23 mouse cellular contexts compared by ENCODE assay signal in genomic region chr11:94485223-94485622, GRCm38 (mm10). TPM values are rescaled to one million over a fixed set of nuclear protein-coding genes. Genes with fewer than 3 reads are reported as not detected.
DNase-seq lines count a peak whose midpoint lies in the region; ATAC-seq and TF ChIP-seq lines count a peak whose summit lies in the region.
"Had no signal": no experiment of that assay in that cellular context is flagged by ENCODE, and none has a peak within 500 bp of the region (broad histone marks: within the 10 kb centered on the region; RNA-seq: fewer than 3 reads in every experiment).

No protein-coding gene starts in this region.

- 72% methylated on average over 5 of the region's 5 CpGs for WGBS in intestine, embryonic 16.5 days
- WGBS in intestine, embryonic 15.5 days, result 76% methylated on average over 5 of the region's 5 CpGs
- WGBS in midbrain, postnatal 0 days, result 81% methylated on average over 5 of the region's 5 CpGs
- 77% methylated on average over 5 of the region's 5 CpGs for WGBS in midbrain, embryonic 14.5 days
- whole genome bisulfite sequencing in limb, embryonic 10.5 days, result 83% methylated on average over 5 of the region's 5 CpGs

- no peak overlapping the region for H3K9ac ChIP-seq in intestine, embryonic 16.5 days (ENCODE audit: low read depth, low read length)
- no peak overlapping the region for H3K9ac ChIP-seq in intestine, embryonic 15.5 days
- no peak overlapping the region for H3K9ac ChIP-seq in midbrain, postnatal 0 days (replicated peaks; ENCODE audit: low read length, poor library complexity, severe bottlenecking)
- H3K9ac ChIP-seq in midbrain, embryonic 14.5 days (replicated peaks; ENCODE audit: low read length), result no peak overlapping the region
- H3K9ac ChIP-seq: forebrain, embryonic 13.5 days had no signal

- no peak overlapping the region for H3K4me2 ChIP-seq in intestine, embryonic 16.5 days (ENCODE audit: low read depth, low read length)
- no peak overlapping the region for H3K4me2 ChIP-seq in intestine, embryonic 15.5 days (replicated peaks)
- no peak overlapping the region for H3K4me2 ChIP-seq in midbrain, postnatal 0 days (ENCODE audit: low read depth, low read length, poor library complexity, severe bottlenecking)
- H3K4me2 ChIP-seq in midbrain, embryonic 14.5 days (ENCODE audit: low read length), result no peak overlapping the region

- H3K4me3 ChIP-seq in intestine, embryonic 16.5 days (ENCODE audit: low read length), result no peak overlapping the region
- no peak overlapping the region for H3K4me3 ChIP-seq in intestine, embryonic 15.5 days (replicated peaks)
- H3K4me3 ChIP-seq in midbrain, postnatal 0 days (ENCODE audit: low read depth, low read length), result no peak overlapping the region
- H3K4me3 ChIP-seq in midbrain, embryonic 14.5 days (replicated peaks; ENCODE audit: low read depth, low read length), result no peak overlapping the region
- H3K4me3 ChIP-seq in limb, embryonic 10.5 days, result no peak overlapping the region
- H3K4me3 ChIP-seq: heart, adult 2 months had no signal

- peak; percentile 58 for DNase-seq in cerebellum, adult 9-10 months
- no peak for DNase-seq in midbrain, postnatal 0 days (ENCODE audit: low spot score)
- no peak for DNase-seq in midbrain, embryonic 14.5 days
- no peak for DNase-seq in limb, embryonic 10.5 days (ENCODE audit: low spot score)
- DNase-seq: adrenal gland, postnatal 14 days; forebrain, postnatal 0 days; gastrocnemius, postnatal 14 days; heart, postnatal 14 days had no signal

- no peak overlapping the region for H3K27ac ChIP-seq in intestine, embryonic 16.5 days (ENCODE audit: low read length)
- no peak overlapping the region for H3K27ac ChIP-seq in intestine, embryonic 15.5 days
- no peak overlapping the region for H3K27ac ChIP-seq in midbrain, postnatal 0 days (ENCODE audit: low read depth, low read length)
- no peak overlapping the region for H3K27ac ChIP-seq in midbrain, embryonic 14.5 days (replicated peaks; ENCODE audit: low read depth, low read length)
- H3K27ac ChIP-seq in limb, embryonic 10.5 days, result 0 out of 2 replicates have a peak overlapping the region, but pooled peaks have one; percentile 5
- H3K27ac ChIP-seq: embryonic facial prominence, embryonic 10.5 days; forebrain, embryonic 13.5 days; heart, adult 2 months; heart, embryonic 15.5 days; hindbrain, embryonic 15.5 days had no signal

- TF ChIP-seq CTCF in midbrain, postnatal 0 days (IDR thresholded peaks at IDR 0.05), result no peak

- H3K9me3 ChIP-seq in intestine, embryonic 16.5 days (ENCODE audit: control insufficient read depth, low read length), result no peaks in the 10 kb centered on the region
- H3K9me3 ChIP-seq in intestine, embryonic 15.5 days, result no peaks in the 10 kb centered on the region
- H3K9me3 ChIP-seq in midbrain, postnatal 0 days (ENCODE audit: low read length), result no peaks in the 10 kb centered on the region
- no peaks in the 10 kb centered on the region for H3K9me3 ChIP-seq in midbrain, embryonic 14.5 days (ENCODE audit: control insufficient read depth, low read length)
- H3K9me3 ChIP-seq in limb, embryonic 10.5 days (replicated peaks), result no peaks in the 10 kb centered on the region
- H3K9me3 ChIP-seq: embryonic facial prominence, embryonic 10.5 days; forebrain, embryonic 13.5 days; heart, embryonic 15.5 days; hindbrain, embryonic 15.5 days had no signal

- H3K27me3 ChIP-seq in intestine, embryonic 16.5 days (replicated peaks; ENCODE audit: control insufficient read depth, insufficient read depth, low read length), result peaks cover 7% of the 10 kb centered on the region; the same call in 1 of the 2 replicates
- H3K27me3 ChIP-seq in intestine, embryonic 15.5 days (replicated peaks), result no peaks in the 10 kb centered on the region
- peaks cover 4% of the 10 kb centered on the region; the same call in 1 of the 2 replicates for H3K27me3 ChIP-seq in midbrain, postnatal 0 days (ENCODE audit: insufficient read depth, low read length)
- H3K27me3 ChIP-seq in midbrain, embryonic 14.5 days (ENCODE audit: control insufficient read depth, insufficient read depth, low read length), result peaks cover 7% of the 10 kb centered on the region; the same call in 1 of the 2 replicates
- H3K27me3 ChIP-seq in limb, embryonic 10.5 days (ENCODE audit: low read depth, poor library complexity, severe bottlenecking), result peaks cover 42% of the 10 kb centered on the region
- H3K27me3 ChIP-seq: Patski had no signal

- H3K36me3 ChIP-seq in intestine, embryonic 16.5 days (ENCODE audit: control insufficient read depth, insufficient read depth, low read length), result no peaks in the 10 kb centered on the region
- no peaks in the 10 kb centered on the region for H3K36me3 ChIP-seq in intestine, embryonic 15.5 days
- H3K36me3 ChIP-seq in midbrain, postnatal 0 days (ENCODE audit: insufficient read depth, low read length), result no peaks in the 10 kb centered on the region
- H3K36me3 ChIP-seq in midbrain, embryonic 14.5 days (ENCODE audit: control insufficient read depth, insufficient read depth, low read length), result no peaks in the 10 kb centered on the region
- H3K36me3 ChIP-seq in limb, embryonic 10.5 days, result no peaks in the 10 kb centered on the region
- H3K36me3 ChIP-seq: embryonic facial prominence, embryonic 10.5 days; heart, embryonic 15.5 days; hindbrain, embryonic 15.5 days had no signal

- H3K4me1 ChIP-seq in intestine, embryonic 16.5 days (ENCODE audit: control insufficient read depth, insufficient read depth, low read length), result no peaks in the 10 kb centered on the region
- peaks cover 5% of the 10 kb centered on the region; the same call in 1 of the 2 replicates for H3K4me1 ChIP-seq in intestine, embryonic 15.5 days (replicated peaks)
- no peaks in the 10 kb centered on the region for H3K4me1 ChIP-seq in midbrain, postnatal 0 days (ENCODE audit: insufficient read depth, low read length)
- no peaks in the 10 kb centered on the region for H3K4me1 ChIP-seq in midbrain, embryonic 14.5 days (ENCODE audit: control insufficient read depth, insufficient read depth, low read length)
- H3K4me1 ChIP-seq in limb, embryonic 10.5 days, result peaks cover 54% of the 10 kb centered on the region
- H3K4me1 ChIP-seq: forebrain, embryonic 13.5 days had no signal

- no peak for ATAC-seq in cerebellum, adult (ENCODE audit: insufficient number of reproducible peaks, low FRiP score, low TSS enrichment)
- 0 out of 2 replicates have a peak, but pooled peaks have one; percentile 15 for ATAC-seq in intestine, embryonic 16.5 days
- ATAC-seq in intestine, embryonic 15.5 days, result no peak
- peak; percentile 18; the same call in 1 of the 2 replicates for ATAC-seq in midbrain, postnatal 0 days (ENCODE audit: low FRiP score)
- no peak for ATAC-seq in midbrain, embryonic 14.5 days (ENCODE audit: low FRiP score, low TSS enrichment)
- ATAC-seq: Patski had no signal

RNA-seq across cellular contexts. Expression of gene Spata20, which starts 0.8 kb away (rescaled TPM):
- polyA plus RNA-seq in intestine, embryonic 16.5 days (2015; fragmentation: Nextera tagmentation; extraction: Ambion mirVana), result 0.13 and 0.16 TPM in 2 replicates
- 0.06 TPM in 1 of 2 replicates, not detected in the other for polyA plus RNA-seq in intestine, embryonic 15.5 days (2015; fragmentation: Nextera tagmentation; extraction: Ambion mirVana)
- total RNA-seq in midbrain, postnatal 0 days (2014; rRNA removed), result 0.93 and 6.5 TPM in 2 replicates
- polyA plus RNA-seq in midbrain, postnatal 0 days (2015; fragmentation: Nextera tagmentation; extraction: Ambion mirVana), result 1.2 and 1.3 TPM in 2 replicates
- 0.42 and 0.54 TPM in 2 replicates for polyA plus RNA-seq in midbrain, embryonic 14.5 days (2014; fragmentation: Nextera tagmentation; extraction: Ambion mirVana)
- 0.05 TPM in 1 of 2 replicates, not detected in the other for polyA plus RNA-seq in limb, embryonic 10.5 days (2016; fragmentation: Nextera tagmentation; extraction: Ambion mirVana)
- total RNA-seq: adrenal gland, adult 18-20 months; adrenal gland, postnatal 14 days; CH12.LX; gastrocnemius, adult 18-20 months; gastrocnemius, postnatal 14 days; hematopoietic stem cell, adult 5-6 weeks had no signal
- polyA plus RNA-seq: activated CD4-positive, CD25-positive, alpha-beta regulatory T cell, adult 4 months; embryonic facial prominence, embryonic 10.5 days; heart, embryonic 11.5 days had no signal

RNA-seq across cellular contexts. Expression of gene Cacna1g, which starts 11.2 kb away (rescaled TPM):
- polyA plus RNA-seq in intestine, embryonic 16.5 days (2015; fragmentation: Nextera tagmentation; extraction: Ambion mirVana), result 4.9 and 5.4 TPM in 2 replicates
- polyA plus RNA-seq in intestine, embryonic 15.5 days (2015; fragmentation: Nextera tagmentation; extraction: Ambion mirVana), result 5.2 and 7.9 TPM in 2 replicates
- 94.6 and 131 TPM in 2 replicates for total RNA-seq in midbrain, postnatal 0 days (2014; rRNA removed)
- polyA plus RNA-seq in midbrain, postnatal 0 days (2015; fragmentation: Nextera tagmentation; extraction: Ambion mirVana), result 13.0 and 13.2 TPM in 2 replicates
- polyA plus RNA-seq in midbrain, embryonic 14.5 days (2014; fragmentation: Nextera tagmentation; extraction: Ambion mirVana), result 20.1 and 22.7 TPM in 2 replicates
- polyA plus RNA-seq in limb, embryonic 10.5 days (2016; fragmentation: Nextera tagmentation; extraction: Ambion mirVana), result 12.7 and 21.4 TPM in 2 replicates
- total RNA-seq: hematopoietic stem cell, adult 5-6 weeks had no signal
- polyA plus RNA-seq: activated CD4-positive, CD25-positive, alpha-beta regulatory T cell, adult 4 months had no signal

RNA-seq across cellular contexts. Expression of gene Epn3, which starts 14.6 kb away (rescaled TPM):
- polyA plus RNA-seq in intestine, embryonic 16.5 days (2015; fragmentation: Nextera tagmentation; extraction: Ambion mirVana), result 1.5 and 1.7 TPM in 2 replicates
- polyA plus RNA-seq in intestine, embryonic 15.5 days (2015; fragmentation: Nextera tagmentation; extraction: Ambion mirVana), result 2.1 and 3.3 TPM in 2 replicates
- total RNA-seq in midbrain, postnatal 0 days (2014; rRNA removed), result 1.1 and 5.0 TPM in 2 replicates
- 0.92 and 1.4 TPM in 2 replicates for polyA plus RNA-seq in midbrain, postnatal 0 days (2015; fragmentation: Nextera tagmentation; extraction: Ambion mirVana)
- polyA plus RNA-seq in midbrain, embryonic 14.5 days (2014; fragmentation: Nextera tagmentation; extraction: Ambion mirVana), result 0.23 and 0.43 TPM in 2 replicates
- polyA plus RNA-seq in limb, embryonic 10.5 days (2016; fragmentation: Nextera tagmentation; extraction: Ambion mirVana), result 3.0 and 3.6 TPM in 2 replicates
- total RNA-seq: gastrocnemius, adult 18-20 months had no signal
- polyA plus RNA-seq: activated CD4-positive, CD25-positive, alpha-beta regulatory T cell, adult 4 months had no signal

RNA-seq across cellular contexts. Expression of gene Mycbpap, which starts 36.3 kb away (rescaled TPM):
- 3.0 and 3.2 TPM in 2 replicates for polyA plus RNA-seq in intestine, embryonic 16.5 days (2015; fragmentation: Nextera tagmentation; extraction: Ambion mirVana)
- 2.0 and 2.2 TPM in 2 replicates for polyA plus RNA-seq in intestine, embryonic 15.5 days (2015; fragmentation: Nextera tagmentation; extraction: Ambion mirVana)
- 3.2 and 4.4 TPM in 2 replicates for total RNA-seq in midbrain, postnatal 0 days (2014; rRNA removed)
- 1.2 and 2.0 TPM in 2 replicates for polyA plus RNA-seq in midbrain, postnatal 0 days (2015; fragmentation: Nextera tagmentation; extraction: Ambion mirVana)
- polyA plus RNA-seq in midbrain, embryonic 14.5 days (2014; fragmentation: Nextera tagmentation; extraction: Ambion mirVana), result 2.1 and 3.3 TPM in 2 replicates
- polyA plus RNA-seq in limb, embryonic 10.5 days (2016; fragmentation: Nextera tagmentation; extraction: Ambion mirVana), result 2.7 and 5.0 TPM in 2 replicates
- total RNA-seq: gastrocnemius, adult 18-20 months had no signal
- polyA plus RNA-seq: activated CD4-positive, CD25-positive, alpha-beta regulatory T cell, adult 4 months had no signal

Comparison
In these comparisons a context has a peak if more than half of its experiments do, and no peak if none do; other contexts are left out.
1. ATAC-seq: peak in intestine, embryonic 16.5 days (single experiment) and midbrain, postnatal 0 days (single experiment); none in cerebellum, adult (single experiment), intestine, embryonic 15.5 days (single experiment) and midbrain, embryonic 14.5 days (single experiment).